Mouse (Mus musculus): Measurements from ENCODE around the gene Ube2j2. TPM values are rescaled to one million over a fixed set of nuclear protein-coding genes. Genes with fewer than 3 reads are reported as not detected.

The Ube2j2 gene
- polyA plus RNA-seq, 1 experiment from 2014 or later = 91.6 TPM

- peaks cover 13% of the 10 kb centered on the region for H3K4me1 ChIP-seq (ENCODE audit: control insufficient read depth, insufficient read depth, low read length)
- peak overlapping the region; percentile 96 for H3K4me2 ChIP-seq
- no peaks in the 10 kb centered on the region for H3K9me3 ChIP-seq (replicated peaks; ENCODE audit: control insufficient read depth, low read length)
- H3K4me3 ChIP-seq (ENCODE audit: low read depth, low read length) = peak overlapping the region; percentile 99
- no peaks in the 10 kb centered on the region for H3K27me3 ChIP-seq (ENCODE audit: control insufficient read depth, insufficient read depth, low read length)
- H3K9ac ChIP-seq (ENCODE audit: low read depth, low read length) = peak overlapping the region; percentile 96
- WGBS (ENCODE audit: insufficient replicate concordance) = under 1% methylated on average over 17 of the region's 17 CpGs
- H3K36me3 ChIP-seq (ENCODE audit: control insufficient read depth, insufficient read depth, low read length) = peaks cover 8% of the 10 kb centered on the region
- ATAC-seq (replicated peaks; ENCODE audit: insufficient number of reproducible peaks, low FRiP score, low TSS enrichment) = no peak
- H3K27ac ChIP-seq (ENCODE audit: low read depth, low read length) = peak overlapping the region; percentile 50; the same call in 1 of the 2 replicates
Measured at GRCm38 (mm10) chr4:155944271-155944670, 640 bp downstream of the Ube2j2 start.

GRCm38 (mm10) chr4:155947094-155947493 is 3.5 kb downstream of the Ube2j2 start:
- Histone ChIP-seq H3K4me1 (ENCODE audit: control insufficient read depth, insufficient read depth, low read length) (peaks cover 13% of the 10 kb centered on the region), H3K9me3 (replicated peaks; ENCODE audit: control insufficient read depth, low read length) (no peaks in the 10 kb centered on the region), H3K27me3 (ENCODE audit: control insufficient read depth, insufficient read depth, low read length) (no peaks in the 10 kb centered on the region), H3K36me3 (ENCODE audit: control insufficient read depth, insufficient read depth, low read length) (peaks cover 18% of the 10 kb centered on the region), H3K4me2 (no peak overlapping the region), H3K4me3 (ENCODE audit: low read depth, low read length) (no peak overlapping the region), H3K9ac (ENCODE audit: low read depth, low read length) (no peak overlapping the region), H3K27ac (ENCODE audit: low read depth, low read length) (no peak overlapping the region)
- ATAC-seq (replicated peaks; ENCODE audit: insufficient number of reproducible peaks, low FRiP score, low TSS enrichment) = no peak

- no peak for ATAC-seq (replicated peaks; ENCODE audit: insufficient number of reproducible peaks, low FRiP score, low TSS enrichment)
- H3K4me1 ChIP-seq (ENCODE audit: control insufficient read depth, insufficient read depth, low read length) = no peaks in the 10 kb centered on the region
- H3K4me2 ChIP-seq = no peak overlapping the region
- peaks cover 26% of the 10 kb centered on the region for H3K36me3 ChIP-seq (ENCODE audit: control insufficient read depth, insufficient read depth, low read length)
- H3K4me3 ChIP-seq (ENCODE audit: low read depth, low read length) = no peak overlapping the region
- WGBS (ENCODE audit: insufficient replicate concordance) = 91% methylated on average over 6 of the region's 6 CpGs
- no peak overlapping the region for H3K27ac ChIP-seq (ENCODE audit: low read depth, low read length)
- H3K27me3 ChIP-seq (ENCODE audit: control insufficient read depth, insufficient read depth, low read length) = no peaks in the 10 kb centered on the region
- no peak overlapping the region for H3K9ac ChIP-seq (ENCODE audit: low read depth, low read length)
- no peaks in the 10 kb centered on the region for H3K9me3 ChIP-seq (replicated peaks; ENCODE audit: control insufficient read depth, low read length)
Measured at GRCm38 (mm10) chr4:155955491-155955890, 11.9 kb downstream of the Ube2j2 start.

GRCm38 (mm10) chr4:155959275-155959674 is 15.6 kb downstream of the Ube2j2 start:
- ATAC-seq (replicated peaks; ENCODE audit: insufficient number of reproducible peaks, low FRiP score, low TSS enrichment) = 0 out of 2 replicates have a peak, but pooled peaks have one; percentile 40
- Histone ChIP-seq H3K36me3 (ENCODE audit: control insufficient read depth, insufficient read depth, low read length) (peaks cover 11% of the 10 kb centered on the region), H3K9me3 (replicated peaks; ENCODE audit: control insufficient read depth, low read length) (no peaks in the 10 kb centered on the region), H3K4me1 (ENCODE audit: control insufficient read depth, insufficient read depth, low read length) (peaks cover 17% of the 10 kb centered on the region), H3K27ac (ENCODE audit: low read depth, low read length) (no peak overlapping the region), H3K27me3 (ENCODE audit: control insufficient read depth, insufficient read depth, low read length) (no peaks in the 10 kb centered on the region), H3K4me2 (no peak overlapping the region), H3K4me3 (ENCODE audit: low read depth, low read length) (no peak overlapping the region), H3K9ac (ENCODE audit: low read depth, low read length) (no peak overlapping the region)
- 18% methylated on average over 5 of the region's 5 CpGs for WGBS (ENCODE audit: insufficient replicate concordance)

- no peaks in the 10 kb centered on the region for H3K9me3 ChIP-seq (replicated peaks; ENCODE audit: control insufficient read depth, low read length)
- peaks cover 17% of the 10 kb centered on the region for H3K4me1 ChIP-seq (ENCODE audit: control insufficient read depth, insufficient read depth, low read length)
- peak within 1 kb of the TSS; percentile 99 for H3K4me2 ChIP-seq
- peak within 1 kb of the TSS; percentile 54; the same call in 1 of the 2 replicates for H3K27ac ChIP-seq (ENCODE audit: low read depth, low read length)
- H3K36me3 ChIP-seq (ENCODE audit: control insufficient read depth, insufficient read depth, low read length) = peaks cover 8% of the 10 kb centered on the region
- peak within 1 kb of the TSS; percentile 78 for H3K9ac ChIP-seq (ENCODE audit: low read depth, low read length)
- WGBS (ENCODE audit: insufficient replicate concordance) = 1% methylated on average over 33 of the region's 42 CpGs
- ATAC-seq (replicated peaks; ENCODE audit: insufficient number of reproducible peaks, low FRiP score, low TSS enrichment) = peak; percentile 78
- peak within 1 kb of the TSS; percentile 58 for H3K4me3 ChIP-seq (ENCODE audit: low read depth, low read length)
- no peaks in the 10 kb centered on the region for H3K27me3 ChIP-seq (ENCODE audit: control insufficient read depth, insufficient read depth, low read length)
Measured at GRCm38 (mm10) chr4:155962167-155962971, 18.7 kb downstream of the Ube2j2 start, which contains the start of gene C1qtnf12. TSS of gene C1qtnf12 (plus strand) at chr4:155962318.

GRCm38 (mm10) chr4:155963106-155963505 is 19.5 kb downstream of the Ube2j2 start:
- 38% methylated on average over 7 of the region's 7 CpGs for whole genome bisulfite sequencing (ENCODE audit: insufficient replicate concordance)
- H3K4me3 ChIP-seq (ENCODE audit: low read depth, low read length) = peak overlapping the region; percentile 58
- peak overlapping the region; percentile 78; the same call in 1 of the 2 replicates for H3K9ac ChIP-seq (ENCODE audit: low read depth, low read length)
- H3K36me3 ChIP-seq (ENCODE audit: control insufficient read depth, insufficient read depth, low read length) = peaks cover 6% of the 10 kb centered on the region
- no peak for ATAC-seq (replicated peaks; ENCODE audit: insufficient number of reproducible peaks, low FRiP score, low TSS enrichment)
- no peaks in the 10 kb centered on the region for H3K27me3 ChIP-seq (ENCODE audit: control insufficient read depth, insufficient read depth, low read length)
- H3K9me3 ChIP-seq (replicated peaks; ENCODE audit: control insufficient read depth, low read length) = no peaks in the 10 kb centered on the region
- no peak overlapping the region for H3K27ac ChIP-seq (ENCODE audit: low read depth, low read length)
- H3K4me2 ChIP-seq = peak overlapping the region; percentile 99
- peaks cover 17% of the 10 kb centered on the region for H3K4me1 ChIP-seq (ENCODE audit: control insufficient read depth, insufficient read depth, low read length)

- ATAC-seq (replicated peaks; ENCODE audit: insufficient number of reproducible peaks, low FRiP score, low TSS enrichment) = no peak
- no peak overlapping the region for H3K4me2 ChIP-seq
- H3K36me3 ChIP-seq (ENCODE audit: control insufficient read depth, insufficient read depth, low read length) = no peaks in the 10 kb centered on the region; the same call in 1 of the 2 replicates
- no peaks in the 10 kb centered on the region for H3K27me3 ChIP-seq (ENCODE audit: control insufficient read depth, insufficient read depth, low read length)
- H3K9me3 ChIP-seq (replicated peaks; ENCODE audit: control insufficient read depth, low read length) = no peaks in the 10 kb centered on the region
- no peak overlapping the region for H3K4me3 ChIP-seq (ENCODE audit: low read depth, low read length)
- WGBS (ENCODE audit: insufficient replicate concordance) = 85% methylated on average over 11 of the region's 11 CpGs
- H3K27ac ChIP-seq (ENCODE audit: low read depth, low read length) = no peak overlapping the region
- no peak overlapping the region for H3K9ac ChIP-seq (ENCODE audit: low read depth, low read length)
- peaks cover 17% of the 10 kb centered on the region for H3K4me1 ChIP-seq (ENCODE audit: control insufficient read depth, insufficient read depth, low read length)
Measured at GRCm38 (mm10) chr4:155964396-155964795, 20.8 kb downstream of the Ube2j2 start.

- H3K9ac ChIP-seq (ENCODE audit: low read depth, low read length) = 0 out of 2 replicates have a peak overlapping the region, but pooled peaks have one; percentile 16
- no peaks in the 10 kb centered on the region for H3K4me1 ChIP-seq (ENCODE audit: control insufficient read depth, insufficient read depth, low read length)
- WGBS (ENCODE audit: insufficient replicate concordance) = 66% methylated on average over 13 of the region's 13 CpGs
- H3K27ac ChIP-seq (ENCODE audit: low read depth, low read length) = no peak overlapping the region
- no peaks in the 10 kb centered on the region for H3K27me3 ChIP-seq (ENCODE audit: control insufficient read depth, insufficient read depth, low read length)
- H3K4me3 ChIP-seq (ENCODE audit: low read depth, low read length) = no peak overlapping the region
- H3K4me2 ChIP-seq = no peak overlapping the region
- H3K9me3 ChIP-seq (replicated peaks; ENCODE audit: control insufficient read depth, low read length) = no peaks in the 10 kb centered on the region
- no peaks in the 10 kb centered on the region; the same call in 1 of the 2 replicates for H3K36me3 ChIP-seq (ENCODE audit: control insufficient read depth, insufficient read depth, low read length)
- ATAC-seq (replicated peaks; ENCODE audit: insufficient number of reproducible peaks, low FRiP score, low TSS enrichment) = no peak; the same call in 1 of the 2 replicates
Measured at GRCm38 (mm10) chr4:155969043-155969653, 25.5 kb downstream of the Ube2j2 start.

Measured in heart, embryonic 11.5 days (tissue).